Mouse (Mus musculus) thymus, adult 2 months (tissue): ENCODE measurements around the gene Slc43a2. TPM values are rescaled to one million over a fixed set of nuclear protein-coding genes. Genes with fewer than 3 reads are reported as not detected.

Experiments
- DNase-seq: peaks from one replicate; pipeline ENCODE4 v3.0.0; 2021
- H3K27ac ChIP-seq: fragments of 200-500 bp; 2 replicates; pipeline ENCODE4 v1.5.1; 2012; ENCODE audit warnings: low read length, control low read depth; ENCODE audit not compliant: control insufficient read depth, insufficient read depth
- H3K27me3 ChIP-seq: fragments of 200-500 bp; 2 replicates; pipeline ENCODE4 v1.6.1; 2012; ENCODE audit warnings: mild to moderate bottlenecking, low read length, moderate library complexity, mixed read lengths; ENCODE audit not compliant: control insufficient read depth, insufficient read depth
- H3K36me3 ChIP-seq: fragments of 200-500 bp; 2 replicates; pipeline ENCODE4 v1.6.1; 2012; ENCODE audit warnings: mild to moderate bottlenecking, low read length, moderate library complexity; ENCODE audit not compliant: control insufficient read depth, insufficient read depth
- H3K4me1 ChIP-seq: fragments of 200-500 bp; replicated peaks from 2 replicates; pipeline ENCODE4 v1.6.1; 2012; ENCODE audit warnings: low read length; ENCODE audit not compliant: control insufficient read depth, insufficient read depth
- H3K4me3 ChIP-seq: fragments of 200-500 bp; 2 replicates; pipeline ENCODE4 v1.5.1; 2012; ENCODE audit warnings: mild to moderate bottlenecking, low read length, control low read depth, moderate library complexity; ENCODE audit not compliant: control insufficient read depth, insufficient read depth
- CTCF ChIP-seq: fragments of 200-500 bp; IDR thresholded peaks from 2 replicates; pipeline ENCODE4 v1.5.1; 2012; ENCODE audit warnings: mild to moderate bottlenecking, control low read depth, low read length, moderate library complexity, borderline replicate concordance; ENCODE audit not compliant: control insufficient read depth, poor library complexity, insufficient read depth; ENCODE audit errors: extremely low read depth
- POLR2A ChIP-seq: fragments of 200-500 bp; IDR thresholded peaks from 2 replicates; pipeline ENCODE4 v1.6.1; 2012; ENCODE audit warnings: mild to moderate bottlenecking, low read length, control low read depth, moderate library complexity; ENCODE audit not compliant: control insufficient read depth, poor library complexity, insufficient read depth; ENCODE audit errors: extremely low read depth
- WGBS: fragments of 180-500 bp; shearing (Covaris S2); methylation state at CpG from one replicate; pipeline ENCODE4 v1.1.7; 2018; 5-methylcytosine and 5-hydroxymethylcytosine counted together
- polyA plus RNA-seq: library from polyadenylated mRNA; depleted of rRNA; stranded (reverse); fragments of >200 nt; gene quantifications from 2 replicates; pipeline ENCODE4 v1.2.3, GENCODE M21; 2012

Gene Slc43a2
- polyA plus RNA-seq, 1 experiment: 207 TPM

- H3K27me3 ChIP-seq: no peaks in the 10 kb centered on the region
- TF ChIP-seq CTCF (no peak), POLR2A (no peak)
- 83% methylated on average over 5 of the region's 5 CpGs for WGBS
- H3K27ac ChIP-seq: no peak overlapping the region
- H3K36me3 ChIP-seq: peaks cover 93% of the 10 kb centered on the region
- H3K4me3 ChIP-seq: no peak overlapping the region
- DNase-seq: no peak
- H3K4me1 ChIP-seq: no peaks in the 10 kb centered on the region; the same call in 1 of the 2 replicates
Observed at GRCm38 (mm10) chr11:75604826-75605225, 73.3 kb downstream of the Slc43a2 start.

- no peaks in the 10 kb centered on the region; the same call in 1 of the 2 replicates for H3K4me1 ChIP-seq
- TF ChIP-seq POLR2A (no peak), CTCF (no peak)
- peaks cover 93% of the 10 kb centered on the region for H3K36me3 ChIP-seq
- H3K4me3 ChIP-seq: no peak overlapping the region
- no peak for DNase-seq
- 4% methylated on average over 1 of the region's 1 CpGs for WGBS
- H3K27me3 ChIP-seq: no peaks in the 10 kb centered on the region
- 0 out of 2 replicates have a peak overlapping the region, but pooled peaks have one; percentile 26 for H3K27ac ChIP-seq
Observed at GRCm38 (mm10) chr11:75605318-75605717, 73.8 kb downstream of the Slc43a2 start.

DNA sequence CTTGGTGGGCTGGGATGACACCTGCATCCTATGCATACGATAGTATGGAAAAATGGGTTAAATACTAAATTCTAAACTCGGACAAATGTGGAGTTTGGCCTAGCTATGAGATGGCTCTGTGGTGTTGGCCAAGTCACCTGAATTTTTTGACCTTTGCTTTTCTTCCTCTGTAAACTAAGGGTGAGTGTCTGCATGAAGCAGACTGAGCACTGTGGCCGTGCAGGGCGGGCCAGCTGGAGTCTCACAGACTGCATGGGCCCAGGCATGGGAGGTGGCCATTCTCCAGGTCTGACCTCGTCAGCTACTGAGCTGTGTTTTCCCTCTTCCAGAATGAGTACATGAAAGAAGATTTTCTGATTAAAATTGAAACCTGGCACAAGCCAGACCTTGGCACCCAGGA is 77.3 kb downstream of the Slc43a2 start:
- WGBS: 97% methylated on average over 5 of the region's 5 CpGs

DNA sequence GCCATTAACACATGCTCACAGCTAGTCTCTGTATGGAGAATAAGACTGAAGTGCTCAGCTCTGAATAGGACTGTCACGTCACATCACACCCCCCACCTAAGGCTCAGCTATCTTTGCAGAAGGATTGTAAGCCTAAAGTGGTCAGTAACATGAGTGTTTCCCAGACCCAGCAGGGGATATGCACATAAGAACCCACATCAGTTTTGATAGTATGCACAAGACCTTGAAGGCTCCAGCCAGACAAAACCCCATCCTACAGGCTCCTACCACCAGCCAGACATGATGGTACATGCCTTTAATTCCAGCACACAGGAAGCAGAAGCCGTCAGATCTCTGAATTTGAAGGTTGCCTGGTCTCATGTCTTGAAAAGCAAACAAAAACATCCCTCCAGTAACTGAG is 78.5 kb downstream of the Slc43a2 start:
- Histone ChIP-seq H3K27ac (no peak overlapping the region), H3K36me3 (peaks cover 75% of the 10 kb centered on the region), H3K27me3 (no peaks in the 10 kb centered on the region), H3K4me3 (no peak overlapping the region), H3K4me1 (no peaks in the 10 kb centered on the region; the same call in 1 of the 2 replicates)
- TF ChIP-seq POLR2A: no peak
- TF ChIP-seq CTCF: no peak
- DNase-seq: no peak
- WGBS: 91% methylated on average over 2 of the region's 2 CpGs

More for the DNA sequence above, 77.3 kb downstream of the Slc43a2 start:
- Histone ChIP-seq H3K36me3 (peaks cover 85% of the 10 kb centered on the region), H3K27me3 (no peaks in the 10 kb centered on the region), H3K27ac (no peak overlapping the region), H3K4me1 (no peaks in the 10 kb centered on the region; the same call in 1 of the 2 replicates), H3K4me3 (no peak overlapping the region)
- no peak for DNase-seq
- TF ChIP-seq POLR2A: no peak
- no peak for TF ChIP-seq CTCF

GRCm38 (mm10) chr11:75614769-75615168 is 83.3 kb downstream of the Slc43a2 start:
- Histone ChIP-seq H3K36me3 (peaks cover 46% of the 10 kb centered on the region), H3K27ac (no peak overlapping the region), H3K4me3 (no peak overlapping the region), H3K4me1 (no peaks in the 10 kb centered on the region), H3K27me3 (no peaks in the 10 kb centered on the region)
- TF ChIP-seq POLR2A: no peak
- no peak for TF ChIP-seq CTCF
- no peak for DNase-seq
- 100% methylated on average over 1 of the region's 1 CpGs for WGBS

- TF ChIP-seq POLR2A (no peak), CTCF (no peak)
- H3K4me1 ChIP-seq: no peaks in the 10 kb centered on the region
- no peaks in the 10 kb centered on the region for H3K27me3 ChIP-seq
- H3K4me3 ChIP-seq: no peak overlapping the region
- H3K27ac ChIP-seq: no peak overlapping the region
- peaks cover 47% of the 10 kb centered on the region for H3K36me3 ChIP-seq
- WGBS: 95% methylated on average over 2 of the region's 2 CpGs
- DNase-seq: no peak
Observed at GRCm38 (mm10) chr11:75615556-75615955, 84.1 kb downstream of the Slc43a2 start.

- DNase-seq: peak; percentile 60
- TF ChIP-seq POLR2A (no peak), CTCF (peak; percentile 73; the same call in 1 of the 2 replicates)
- Histone ChIP-seq H3K27me3 (no peaks in the 10 kb centered on the region), H3K4me3 (no peak overlapping the region), H3K36me3 (peaks cover 34% of the 10 kb centered on the region), H3K4me1 (peaks cover 13% of the 10 kb centered on the region), H3K27ac (no peak overlapping the region)
- WGBS: 84% methylated on average over 5 of the region's 5 CpGs
Observed at GRCm38 (mm10) chr11:75619133-75619532, 87.6 kb downstream of the Slc43a2 start.

- peaks cover 39% of the 10 kb centered on the region for H3K36me3 ChIP-seq
- H3K27ac ChIP-seq: no peak overlapping the region
Observed at GRCm38 (mm10) chr11:75620136-75620780, 88.8 kb downstream of the Slc43a2 start.

More at GRCm38 (mm10) chr11:75620136-75620780, 88.8 kb downstream of the Slc43a2 start:
- WGBS: 96% methylated on average over 12 of the region's 12 CpGs
- no peak for DNase-seq
- no peak for TF ChIP-seq POLR2A
- no peak for TF ChIP-seq CTCF
- no peak overlapping the region for H3K4me3 ChIP-seq
- H3K27me3 ChIP-seq: no peaks in the 10 kb centered on the region
- peaks cover 18% of the 10 kb centered on the region for H3K4me1 ChIP-seq
